Mouse (Mus musculus) hindbrain, embryonic 11.5 days (tissue): Measurements from ENCODE around the gene Tmem179. TPM values are rescaled to one million over a fixed set of nuclear protein-coding genes. Genes with fewer than 3 reads are reported as not detected.

Source experiments
- ATAC-seq: fragments of 200-750 bp; cut with Nextera tagmentation; 2 replicates; pipeline ENCODE4 v1.8.0; 2017; ENCODE audit warnings: mild to moderate bottlenecking, moderate TSS enrichment, moderate library complexity; ENCODE audit not compliant: low FRiP score
- DNase-seq: peaks from one replicate; pipeline ENCODE4 v3.0.0-alpha.2; 2015; ENCODE audit warnings: low spot score
- H3K27ac ChIP-seq: fragments of 300-500 bp; sonication (generic); 2 replicates; pipeline ENCODE4 v1.5.1; 2014; ENCODE audit warnings: mild to moderate bottlenecking, low read depth, low read length
- H3K27me3 ChIP-seq: fragments of 300-500 bp; sonication (generic); 2 replicates; pipeline ENCODE4 v1.6.1; 2014; ENCODE audit warnings: mild to moderate bottlenecking, low read length, moderate library complexity, mixed read lengths; ENCODE audit not compliant: control insufficient read depth, insufficient read depth
- H3K36me3 ChIP-seq: fragments of 300-500 bp; sonication (generic); 2 replicates; pipeline ENCODE4 v1.6.1; 2014; ENCODE audit warnings: mild to moderate bottlenecking, low read length, moderate library complexity, mixed read lengths; ENCODE audit not compliant: control insufficient read depth, insufficient read depth
- H3K4me1 ChIP-seq: fragments of 300-500 bp; sonication (generic); replicated peaks from 2 replicates; pipeline ENCODE4 v1.6.1; 2014; ENCODE audit warnings: low read length, mixed read lengths; ENCODE audit not compliant: control insufficient read depth, insufficient read depth
- H3K4me2 ChIP-seq: fragments of 300-500 bp; sonication (generic); replicated peaks from 2 replicates; pipeline ENCODE4 v1.6.1; 2014; ENCODE audit warnings: mild to moderate bottlenecking, low read depth, low read length
- H3K4me3 ChIP-seq: fragments of 300-500 bp; sonication (generic); 2 replicates; pipeline ENCODE4 v1.5.1; 2014; ENCODE audit warnings: low read depth, low read length
- H3K9ac ChIP-seq: fragments of 300-500 bp; sonication (generic); 2 replicates; pipeline ENCODE4 v1.6.1; 2014; ENCODE audit warnings: low read depth, low read length
- H3K9me3 ChIP-seq: fragments of 300-500 bp; sonication (generic); 2 replicates; pipeline ENCODE4 v1.6.1; 2016; ENCODE audit warnings: low read length; ENCODE audit not compliant: control insufficient read depth
- WGBS: fragments of 180-500 bp; shearing (Covaris S2); extraction: QIAGEN DNeasy Blood & Tissue Kit; methylation state at CpG from one replicate; pipeline ENCODE4 v1.1.7; 2014; 5-methylcytosine and 5-hydroxymethylcytosine counted together
- polyA plus RNA-seq: library from polyadenylated mRNA; unstranded; fragments of >200 nt; fragmentation: Nextera tagmentation; extraction: Ambion mirVana; gene quantifications from 2 replicates; pipeline ENCODE4 v1.2.1, GENCODE M21; 2014

The Tmem179 gene
- polyA plus RNA-seq, 1 experiment from 2014 or later: 6.0 TPM

- Histone ChIP-seq H3K4me2 (no peak overlapping the region), H3K9me3 (no peaks in the 10 kb centered on the region), H3K27ac (no peak overlapping the region), H3K4me1 (peaks cover 8% of the 10 kb centered on the region; the same call in 1 of the 2 replicates), H3K27me3 (peaks cover 18% of the 10 kb centered on the region), H3K36me3 (no peaks in the 10 kb centered on the region), H3K9ac (no peak overlapping the region), H3K4me3 (no peak overlapping the region)
- 55% methylated on average over 3 of the region's 3 CpGs for WGBS
- ATAC-seq (no peak), DNase-seq (no peak)
These were observed 1.6 kb downstream of the Tmem179 start for GRCm38 (mm10) chr12:112514897-112515296.

DNA sequence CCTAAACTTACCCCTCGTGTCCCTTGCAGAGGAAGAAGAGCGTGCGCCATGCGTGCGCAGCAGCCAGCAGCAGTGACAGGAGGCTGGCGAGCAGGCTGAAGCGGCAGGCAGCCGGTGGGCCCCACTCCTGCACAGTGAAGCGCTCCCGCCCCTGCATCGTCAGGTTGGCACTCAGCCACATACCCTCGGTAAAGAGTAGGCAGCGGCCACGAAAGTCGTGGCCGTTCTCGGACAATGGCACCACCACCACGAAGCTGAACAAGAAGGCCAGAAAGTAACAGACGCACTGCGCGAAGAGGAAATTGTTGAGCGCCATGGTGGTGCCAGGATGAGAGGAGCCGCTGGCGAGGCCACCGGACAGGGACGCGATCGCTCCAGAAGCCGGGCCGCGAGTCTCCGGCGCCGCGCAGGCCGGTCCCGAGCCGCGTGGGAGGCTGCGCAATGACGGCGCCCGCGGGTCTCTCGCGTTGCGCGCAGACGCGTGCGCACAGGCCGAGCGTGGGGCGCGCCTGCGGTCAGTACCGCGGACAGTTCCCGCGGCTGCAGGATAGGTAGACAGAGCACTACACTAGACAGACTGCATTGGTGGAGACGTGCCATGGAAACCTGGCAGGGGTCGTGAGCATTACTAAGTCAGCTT, 5.7 kb downstream of the Tmem179 start:
- WGBS: 2% methylated on average over 62 of the region's 62 CpGs
- H3K36me3 ChIP-seq: no peaks in the 10 kb centered on the region
- peak overlapping the region; percentile 51 for H3K27ac ChIP-seq
- H3K4me3 ChIP-seq: peak overlapping the region; percentile 33
- H3K9me3 ChIP-seq: no peaks in the 10 kb centered on the region
- H3K27me3 ChIP-seq: peaks cover 18% of the 10 kb centered on the region
- DNase-seq: peak; percentile 72
- peak; percentile 51 for ATAC-seq
- 0 out of 2 replicates have a peak, but pooled peaks cover 12% of the 10 kb centered on the region for H3K4me1 ChIP-seq
- peak overlapping the region; percentile 73 for H3K4me2 ChIP-seq
- peak overlapping the region; percentile 44; the same call in 1 of the 2 replicates for H3K9ac ChIP-seq

- Histone ChIP-seq H3K4me2 (peak overlapping the region; percentile 73), H3K27me3 (peaks cover 18% of the 10 kb centered on the region), H3K9me3 (no peaks in the 10 kb centered on the region), H3K9ac (peak overlapping the region; percentile 44; the same call in 1 of the 2 replicates), H3K36me3 (no peaks in the 10 kb centered on the region), H3K4me1 (0 out of 2 replicates have a peak, but pooled peaks cover 12% of the 10 kb centered on the region), H3K27ac (peak overlapping the region; percentile 51), H3K4me3 (peak overlapping the region; percentile 33)
- WGBS: 21% methylated on average over 7 of the region's 7 CpGs
- ATAC-seq (peak; percentile 32; the same call in 1 of the 2 replicates), DNase-seq (no peak)
These were observed 6.2 kb downstream of the Tmem179 start for GRCm38 (mm10) chr12:112510365-112510732.

DNA sequence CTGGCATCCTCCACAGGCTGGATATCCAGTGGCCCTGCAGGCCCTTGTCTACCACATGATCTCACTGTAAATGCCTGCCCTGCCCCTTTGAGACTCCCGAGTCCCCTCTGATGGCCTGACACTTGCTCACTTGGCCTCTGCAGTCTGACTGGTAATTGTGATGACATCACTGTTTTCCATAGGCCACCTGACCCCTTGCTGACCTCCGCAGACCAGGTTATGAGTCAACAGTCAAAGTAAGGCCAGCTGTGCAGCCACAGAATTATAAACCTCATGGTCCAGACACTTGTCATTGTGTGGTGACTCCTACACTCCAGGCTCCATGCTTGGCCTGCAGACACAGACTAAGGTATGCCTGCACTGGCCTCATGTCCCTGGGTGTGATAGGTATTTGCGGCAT, 8.6 kb downstream of the Tmem179 start:
- Histone ChIP-seq H3K4me2 (no peak overlapping the region), H3K9ac (no peak overlapping the region), H3K9me3 (no peaks in the 10 kb centered on the region), H3K4me1 (0 out of 2 replicates have a peak, but pooled peaks cover 12% of the 10 kb centered on the region), H3K36me3 (no peaks in the 10 kb centered on the region), H3K4me3 (no peak overlapping the region), H3K27ac (no peak overlapping the region), H3K27me3 (peaks cover 18% of the 10 kb centered on the region)
- WGBS: 77% methylated on average over 3 of the region's 3 CpGs
- DNase-seq: no peak
- no peak for ATAC-seq

- H3K27me3 ChIP-seq: peaks cover 17% of the 10 kb centered on the region
- 0 out of 2 replicates have a peak overlapping the region, but pooled peaks have one; percentile 2 for H3K4me2 ChIP-seq
- H3K36me3 ChIP-seq: no peaks in the 10 kb centered on the region
- 27% methylated on average over 4 of the region's 4 CpGs for WGBS
- H3K9me3 ChIP-seq: no peaks in the 10 kb centered on the region
- ATAC-seq (peak; percentile 38), DNase-seq (peak; percentile 40)
- no peak overlapping the region for H3K9ac ChIP-seq
- H3K4me3 ChIP-seq: no peak overlapping the region
- no peak overlapping the region for H3K27ac ChIP-seq
- 0 out of 2 replicates have a peak, but pooled peaks cover 12% of the 10 kb centered on the region for H3K4me1 ChIP-seq
These were observed 9.3 kb downstream of the Tmem179 start for GRCm38 (mm10) chr12:112507264-112507663.

DNA sequence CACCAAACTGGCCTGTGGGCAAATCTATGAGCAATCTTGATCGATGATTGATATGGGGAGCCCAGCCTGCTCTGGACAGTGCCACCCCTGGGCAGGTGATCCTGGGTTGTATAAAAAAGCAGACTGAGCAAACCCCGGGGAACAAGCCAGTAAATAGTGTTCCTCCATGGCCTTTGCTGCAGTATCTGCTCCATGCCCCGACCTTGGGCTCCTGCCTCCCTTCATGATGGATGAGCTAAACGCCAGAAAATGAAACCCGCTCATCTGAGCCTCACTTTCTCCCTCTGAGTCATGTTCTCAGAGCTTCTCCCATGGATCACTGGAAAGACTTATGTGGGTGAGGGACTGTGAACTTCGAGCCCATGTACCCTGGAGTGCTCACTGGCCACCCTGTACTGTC, 10.3 kb downstream of the Tmem179 start:
- H3K4me3 ChIP-seq: no peak overlapping the region
- H3K9ac ChIP-seq: no peak overlapping the region
- 0 out of 2 replicates have a peak, but pooled peaks cover 12% of the 10 kb centered on the region for H3K4me1 ChIP-seq
- DNase-seq (no peak), ATAC-seq (no peak)
- no peaks in the 10 kb centered on the region for H3K9me3 ChIP-seq
- H3K4me2 ChIP-seq: no peak overlapping the region
- H3K27me3 ChIP-seq: peaks cover 11% of the 10 kb centered on the region
- H3K36me3 ChIP-seq: no peaks in the 10 kb centered on the region
- 80% methylated on average over 6 of the region's 6 CpGs for WGBS
- H3K27ac ChIP-seq: no peak overlapping the region

DNA sequence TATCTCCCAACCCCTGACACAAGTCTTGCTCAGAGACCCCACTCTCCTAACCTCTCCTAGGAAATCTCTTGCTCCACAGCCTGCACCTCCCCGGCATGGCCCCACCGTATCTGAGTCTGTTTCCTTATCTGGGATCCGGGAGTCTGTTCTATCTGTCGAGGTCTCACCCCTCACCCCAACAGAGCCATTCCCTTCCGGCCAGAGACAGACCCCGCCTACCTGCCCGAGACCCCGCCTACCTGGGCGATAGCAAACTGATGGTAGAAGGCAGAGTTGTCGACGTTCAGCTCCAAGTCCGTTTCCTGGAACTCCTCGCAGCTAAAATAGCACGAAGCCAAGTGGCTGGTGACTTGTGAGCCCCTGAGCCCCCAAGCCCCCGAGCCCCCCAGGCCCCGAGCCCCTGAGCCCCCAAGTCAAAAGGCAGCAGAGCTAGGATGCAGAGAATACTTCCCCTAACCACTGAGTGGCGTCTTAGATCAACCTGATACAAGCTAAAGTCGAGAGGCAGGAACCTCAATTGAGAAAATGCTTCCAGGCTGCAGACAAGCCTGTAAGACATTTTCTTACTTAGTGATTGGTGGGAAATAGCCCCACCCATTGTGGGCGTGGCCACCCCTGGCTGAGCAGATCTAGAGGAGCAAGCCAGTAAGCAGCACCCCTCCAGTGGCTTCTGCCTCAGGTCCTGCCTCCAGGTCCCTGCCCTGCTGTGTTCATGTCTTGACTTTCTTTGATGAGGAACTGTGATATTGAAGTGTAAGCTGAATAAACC, 13.4 kb downstream of the Tmem179 start:
- no peak overlapping the region for H3K27ac ChIP-seq
- H3K9me3 ChIP-seq: no peaks in the 10 kb centered on the region
- H3K36me3 ChIP-seq: no peaks in the 10 kb centered on the region
- H3K4me1 ChIP-seq: 0 out of 2 replicates have a peak, but pooled peaks cover 7% of the 10 kb centered on the region
- ATAC-seq (no peak), DNase-seq (no peak)
- H3K4me2 ChIP-seq: no peak overlapping the region
- no peaks in the 10 kb centered on the region for H3K27me3 ChIP-seq
- 37% methylated on average over 19 of the region's 19 CpGs for WGBS
- H3K9ac ChIP-seq: no peak overlapping the region
- no peak overlapping the region for H3K4me3 ChIP-seq

DNA sequence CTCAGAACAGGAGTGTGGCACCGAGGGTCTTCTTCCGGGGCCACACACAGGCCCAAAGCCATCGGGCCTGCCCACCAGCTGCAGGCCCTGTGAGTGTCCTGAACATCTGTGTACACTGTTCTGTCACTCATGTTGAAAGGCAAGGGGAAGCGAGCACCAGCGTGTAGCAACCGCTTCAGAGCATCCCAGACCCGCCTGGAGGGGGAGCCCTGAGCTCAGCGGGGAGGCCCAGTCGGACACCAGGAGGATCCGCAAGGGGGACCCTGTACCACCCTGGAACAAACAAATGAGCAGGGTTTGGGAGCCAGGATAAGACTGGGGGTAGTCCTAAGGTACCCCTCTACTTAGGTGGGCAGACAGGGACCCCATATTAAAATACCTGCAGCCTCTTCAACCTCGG, 17.9 kb downstream of the Tmem179 start:
- Histone ChIP-seq H3K9me3 (no peaks in the 10 kb centered on the region), H3K36me3 (no peaks in the 10 kb centered on the region), H3K4me1 (no peaks in the 10 kb centered on the region), H3K4me3 (no peak overlapping the region), H3K9ac (no peak overlapping the region), H3K27me3 (no peaks in the 10 kb centered on the region), H3K4me2 (no peak overlapping the region), H3K27ac (no peak overlapping the region)
- ATAC-seq (no peak), DNase-seq (peak; percentile 36)
- WGBS: 42% methylated on average over 11 of the region's 11 CpGs
